Mouse (Mus musculus): ENCODE measurements at regions not wholly inside any gene's neighbourhood (a gene's known extent, or its start where the extent isn't known, plus 50 kb on each side); places are given as distances from the start of the nearest gene placed in this dataset.
"Not testable (repeated sequence)": the region's sequence is repeated elsewhere in the genome, so short reads cannot be mapped to it uniquely, and the experiment has no call there.

- no peaks in the 10 kb centered on the region for H3K27me3 ChIP-seq (replicated peaks; ENCODE audit: control insufficient read depth, insufficient read depth, low read length)
- no peaks in the 10 kb centered on the region for H3K4me1 ChIP-seq (ENCODE audit: control insufficient read depth, insufficient read depth, low read length)
- no peaks in the 10 kb centered on the region for H3K9me3 ChIP-seq (replicated peaks; ENCODE audit: control insufficient read depth, low read length)
- no peak overlapping the region for H3K4me3 ChIP-seq (ENCODE audit: low read depth, low read length)
- H3K36me3 ChIP-seq (ENCODE audit: control insufficient read depth, insufficient read depth, low read length), result no peaks in the 10 kb centered on the region
- no peak overlapping the region for H3K27ac ChIP-seq (ENCODE audit: low read depth, low read length)
- DNase-seq (ENCODE audit: low spot score), result no peak
- H3K4me2 ChIP-seq (ENCODE audit: low read length), result no peak overlapping the region
- no peak overlapping the region for H3K9ac ChIP-seq (ENCODE audit: low read length)
- no peak for ATAC-seq
These were observed 177.4 kb downstream of the Phf3 start for GRCm38 (mm10) chr1:30696342-30696741.

GRCm38 (mm10) chr1:30685318-30685717 is 188.4 kb downstream of the Phf3 start:
- ATAC-seq, result no peak
- no peaks in the 10 kb centered on the region for H3K36me3 ChIP-seq (ENCODE audit: control insufficient read depth, insufficient read depth, low read length)
- no peak overlapping the region for H3K9ac ChIP-seq (ENCODE audit: low read length)
- 88% methylated on average over 3 of the region's 3 CpGs for WGBS
- no peaks in the 10 kb centered on the region for H3K27me3 ChIP-seq (replicated peaks; ENCODE audit: control insufficient read depth, insufficient read depth, low read length)
- no peak overlapping the region for H3K27ac ChIP-seq (ENCODE audit: low read depth, low read length)
- no peak for DNase-seq (ENCODE audit: low spot score)
- H3K4me1 ChIP-seq (ENCODE audit: control insufficient read depth, insufficient read depth, low read length), result no peaks in the 10 kb centered on the region
- no peak overlapping the region for H3K4me2 ChIP-seq (ENCODE audit: low read length)
- no peak overlapping the region for H3K4me3 ChIP-seq (ENCODE audit: low read depth, low read length)
- no peaks in the 10 kb centered on the region for H3K9me3 ChIP-seq (replicated peaks; ENCODE audit: control insufficient read depth, low read length)

- Histone ChIP-seq H3K4me3 (ENCODE audit: low read depth, low read length) (no peak overlapping the region), H3K27me3 (replicated peaks; ENCODE audit: control insufficient read depth, insufficient read depth, low read length) (no peaks in the 10 kb centered on the region), H3K9ac (ENCODE audit: low read length) (no peak overlapping the region), H3K36me3 (ENCODE audit: control insufficient read depth, insufficient read depth, low read length) (no peaks in the 10 kb centered on the region), H3K4me2 (ENCODE audit: low read length) (no peak overlapping the region), H3K27ac (ENCODE audit: low read depth, low read length) (no peak overlapping the region), H3K4me1 (ENCODE audit: control insufficient read depth, insufficient read depth, low read length) (no peaks in the 10 kb centered on the region), H3K9me3 (replicated peaks; ENCODE audit: control insufficient read depth, low read length) (no peaks in the 10 kb centered on the region)
- ATAC-seq (no peak), DNase-seq (ENCODE audit: low spot score) (no peak)
- WGBS, result 79% methylated on average over 2 of the region's 2 CpGs
These were observed 189.8 kb downstream of the Phf3 start for GRCm38 (mm10) chr1:30683889-30684288.

GRCm38 (mm10) chr1:30639807-30640206 is 233.9 kb downstream of the Phf3 start:
- Histone ChIP-seq H3K27ac (ENCODE audit: low read depth, low read length) (no peak overlapping the region), H3K27me3 (replicated peaks; ENCODE audit: control insufficient read depth, insufficient read depth, low read length) (no peaks in the 10 kb centered on the region), H3K36me3 (ENCODE audit: control insufficient read depth, insufficient read depth, low read length) (no peaks in the 10 kb centered on the region), H3K4me3 (ENCODE audit: low read depth, low read length) (no peak overlapping the region), H3K9ac (ENCODE audit: low read length) (no peak overlapping the region), H3K4me1 (ENCODE audit: control insufficient read depth, insufficient read depth, low read length) (peaks cover 2% of the 10 kb centered on the region; the same call in 1 of the 2 replicates), H3K4me2 (ENCODE audit: low read length) (no peak overlapping the region), H3K9me3 (replicated peaks; ENCODE audit: control insufficient read depth, low read length) (no peaks in the 10 kb centered on the region)
- WGBS, result 13% methylated on average over 2 of the region's 2 CpGs
- DNase-seq (ENCODE audit: low spot score), result peak; percentile 42
- peak; percentile 72; the same call in 1 of the 2 replicates for ATAC-seq

- DNase-seq (ENCODE audit: low spot score), result peak; percentile 11
- Histone ChIP-seq H3K4me2 (ENCODE audit: low read length) (no peak overlapping the region), H3K36me3 (ENCODE audit: control insufficient read depth, insufficient read depth, low read length) (no peaks in the 10 kb centered on the region), H3K27me3 (replicated peaks; ENCODE audit: control insufficient read depth, insufficient read depth, low read length) (no peaks in the 10 kb centered on the region), H3K4me1 (ENCODE audit: control insufficient read depth, insufficient read depth, low read length) (no peaks in the 10 kb centered on the region), H3K27ac (ENCODE audit: low read depth, low read length) (no peak overlapping the region), H3K9me3 (replicated peaks; ENCODE audit: control insufficient read depth, low read length) (no peaks in the 10 kb centered on the region), H3K9ac (ENCODE audit: low read length) (no peak overlapping the region), H3K4me3 (ENCODE audit: low read depth, low read length) (no peak overlapping the region)
- ATAC-seq, result no peak
- 81% methylated on average over 1 of the region's 1 CpGs for WGBS
These were observed 241.0 kb downstream of the Phf3 start for GRCm38 (mm10) chr1:30632760-30633159.

GRCm38 (mm10) chr1:30627796-30628195 is 245.9 kb downstream of the Phf3 start:
- not testable (repeated sequence) for H3K4me3 ChIP-seq (ENCODE audit: low read depth, low read length); H3K36me3 ChIP-seq (ENCODE audit: control insufficient read depth, insufficient read depth, low read length); H3K27ac ChIP-seq (ENCODE audit: low read depth, low read length); H3K4me1 ChIP-seq (ENCODE audit: control insufficient read depth, insufficient read depth, low read length); ATAC-seq; H3K9me3 ChIP-seq (replicated peaks; ENCODE audit: control insufficient read depth, low read length); DNase-seq (ENCODE audit: low spot score); H3K27me3 ChIP-seq (replicated peaks; ENCODE audit: control insufficient read depth, insufficient read depth, low read length); H3K9ac ChIP-seq (ENCODE audit: low read length); H3K4me2 ChIP-seq (ENCODE audit: low read length)
- WGBS, result 70% methylated on average over 5 of the region's 5 CpGs

GRCm38 (mm10) chr1:30595122-30595730 is 278.5 kb downstream of the Phf3 start:
- ATAC-seq (peak; percentile 78; the same call in 1 of the 2 replicates), DNase-seq (ENCODE audit: low spot score) (peak; percentile 77)
- no peaks in the 10 kb centered on the region for H3K9me3 ChIP-seq (replicated peaks; ENCODE audit: control insufficient read depth, low read length)
- no peak overlapping the region for H3K9ac ChIP-seq (ENCODE audit: low read length)
- H3K4me1 ChIP-seq (ENCODE audit: control insufficient read depth, insufficient read depth, low read length), result no peaks in the 10 kb centered on the region
- no peak overlapping the region for H3K4me3 ChIP-seq (ENCODE audit: low read depth, low read length)
- no peak overlapping the region for H3K27ac ChIP-seq (ENCODE audit: low read depth, low read length)
- no peaks in the 10 kb centered on the region for H3K27me3 ChIP-seq (replicated peaks; ENCODE audit: control insufficient read depth, insufficient read depth, low read length)
- no peaks in the 10 kb centered on the region for H3K36me3 ChIP-seq (ENCODE audit: control insufficient read depth, insufficient read depth, low read length)
- H3K4me2 ChIP-seq (ENCODE audit: low read length), result no peak overlapping the region
- WGBS, result 37% methylated on average over 7 of the region's 7 CpGs

- Histone ChIP-seq H3K27ac (ENCODE audit: low read depth, low read length) (no peak overlapping the region), H3K4me1 (ENCODE audit: control insufficient read depth, insufficient read depth, low read length) (no peaks in the 10 kb centered on the region), H3K27me3 (replicated peaks; ENCODE audit: control insufficient read depth, insufficient read depth, low read length) (no peaks in the 10 kb centered on the region), H3K9me3 (replicated peaks; ENCODE audit: control insufficient read depth, low read length) (no peaks in the 10 kb centered on the region), H3K4me2 (ENCODE audit: low read length) (no peak overlapping the region), H3K36me3 (ENCODE audit: control insufficient read depth, insufficient read depth, low read length) (no peaks in the 10 kb centered on the region), H3K4me3 (ENCODE audit: low read depth, low read length) (no peak overlapping the region), H3K9ac (ENCODE audit: low read length) (no peak overlapping the region)
- ATAC-seq (no peak), DNase-seq (ENCODE audit: low spot score) (no peak)
- 57% methylated on average over 1 of the region's 1 CpGs for WGBS
These were observed 279.7 kb downstream of the Phf3 start for GRCm38 (mm10) chr1:30594036-30594435.

GRCm38 (mm10) chr1:30590721-30591120 is 283.0 kb downstream of the Phf3 start:
- WGBS, result 70% methylated on average over 4 of the region's 4 CpGs
- no peak overlapping the region for H3K9ac ChIP-seq (ENCODE audit: low read length)
- H3K27me3 ChIP-seq (replicated peaks; ENCODE audit: control insufficient read depth, insufficient read depth, low read length), result no peaks in the 10 kb centered on the region
- no peak overlapping the region for H3K27ac ChIP-seq (ENCODE audit: low read depth, low read length)
- no peaks in the 10 kb centered on the region for H3K9me3 ChIP-seq (replicated peaks; ENCODE audit: control insufficient read depth, low read length)
- no peaks in the 10 kb centered on the region for H3K4me1 ChIP-seq (ENCODE audit: control insufficient read depth, insufficient read depth, low read length)
- H3K36me3 ChIP-seq (ENCODE audit: control insufficient read depth, insufficient read depth, low read length), result no peaks in the 10 kb centered on the region
- no peak overlapping the region for H3K4me3 ChIP-seq (ENCODE audit: low read depth, low read length)
- DNase-seq (ENCODE audit: low spot score) (no peak), ATAC-seq (no peak)
- H3K4me2 ChIP-seq (ENCODE audit: low read length), result no peak overlapping the region
